Mouse (Mus musculus) lung, embryonic 15.5 days (tissue): ENCODE data around the gene Mip. TPM values are rescaled to one million over a fixed set of nuclear protein-coding genes. Genes with fewer than 3 reads are reported as not detected.

Experiments
- ATAC-seq: fragments of 200-750 bp; cut with Nextera tagmentation; 2 replicates; pipeline ENCODE4 v1.8.0; 2017; ENCODE audit warnings: moderate number of reproducible peaks, borderline replicate concordance; ENCODE audit not compliant: low FRiP score, low TSS enrichment; ENCODE audit errors: extremely low read depth
- H3K27ac ChIP-seq: fragments of 300-500 bp; sonication (generic); 2 replicates; pipeline ENCODE4 v1.5.1; 2015; ENCODE audit warnings: moderate library complexity, mild to moderate bottlenecking, inconsistent platforms
- H3K27me3 ChIP-seq: fragments of 300-500 bp; sonication (generic); 2 replicates; pipeline ENCODE4 v1.6.1; 2015; ENCODE audit warnings: inconsistent platforms
- H3K36me3 ChIP-seq: fragments of 300-500 bp; sonication (generic); 2 replicates; pipeline ENCODE4 v1.6.1; 2015; ENCODE audit warnings: inconsistent platforms
- H3K4me1 ChIP-seq: fragments of 300-500 bp; sonication (generic); 2 replicates; pipeline ENCODE4 v1.6.1; 2015; ENCODE audit warnings: inconsistent platforms
- H3K4me2 ChIP-seq: fragments of 300-500 bp; sonication (generic); 2 replicates; pipeline ENCODE4 v1.6.1; 2015; ENCODE audit warnings: inconsistent platforms, mild to moderate bottlenecking, moderate library complexity
- H3K4me3 ChIP-seq: fragments of 300-500 bp; sonication (generic); 2 replicates; pipeline ENCODE4 v1.5.1; 2015; ENCODE audit warnings: mild to moderate bottlenecking, inconsistent platforms
- H3K9ac ChIP-seq: fragments of 300-500 bp; sonication (generic); 2 replicates; pipeline ENCODE4 v1.6.1; 2015; ENCODE audit warnings: inconsistent platforms
- H3K9me3 ChIP-seq: fragments of 300-500 bp; sonication (generic); 2 replicates; pipeline ENCODE4 v1.6.1; 2016; ENCODE audit warnings: inconsistent platforms
- WGBS: fragments of 180-500 bp; shearing (Covaris S2); methylation state at CpG from one replicate; pipeline ENCODE4 v1.1.7; 2015; 5-methylcytosine and 5-hydroxymethylcytosine counted together
- polyA plus RNA-seq: library from polyadenylated mRNA; unstranded; fragments of >200 nt; fragmentation: Nextera tagmentation; extraction: Ambion mirVana; gene quantifications from 2 replicates; pipeline ENCODE4 v1.2.1, GENCODE M21; 2015

The Mip gene
- polyA plus RNA-seq, 1 experiment from 2014 or later = not detected

DNA sequence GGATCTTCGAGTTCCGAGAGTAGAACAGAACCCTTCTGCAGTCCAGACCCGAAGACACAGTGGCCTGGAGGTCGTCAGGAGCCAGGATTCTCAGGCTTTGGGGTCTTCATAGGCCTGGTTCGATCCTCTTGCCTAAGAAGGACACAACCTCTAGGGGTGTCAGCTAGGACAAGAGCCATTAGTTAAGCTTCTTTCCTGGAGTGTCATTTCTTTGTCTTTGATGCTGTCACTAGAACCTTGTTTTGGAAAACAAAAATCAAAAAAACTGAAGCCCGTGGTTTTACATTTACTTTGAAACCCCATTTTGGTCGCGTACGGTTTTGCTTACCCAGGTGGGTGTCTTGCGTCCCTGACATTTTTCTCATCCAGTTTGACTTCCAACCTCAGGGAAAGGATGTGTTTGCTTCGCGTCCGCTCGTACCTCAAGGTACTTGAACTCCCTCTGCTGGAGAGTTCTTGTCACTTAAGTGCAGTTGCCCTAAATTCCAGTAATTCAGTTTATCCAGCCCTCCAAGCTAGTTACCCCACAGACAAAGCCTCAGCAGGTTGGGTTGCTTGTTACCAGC lies 6.9 kb downstream of the Mip start:
- no peaks in the 10 kb centered on the region for H3K9me3 ChIP-seq
- no peaks in the 10 kb centered on the region for H3K27me3 ChIP-seq
- H3K9ac ChIP-seq = peak overlapping the region; percentile 69
- peak overlapping the region; percentile 96 for H3K27ac ChIP-seq
- ATAC-seq = peak; percentile 41; the same call in 1 of the 2 replicates
- peaks cover 14% of the 10 kb centered on the region for H3K4me1 ChIP-seq
- peak overlapping the region; percentile 64 for H3K4me2 ChIP-seq
- H3K4me3 ChIP-seq = peak overlapping the region; percentile 69
- H3K36me3 ChIP-seq = 0 out of 2 replicates have a peak, but pooled peaks cover 3% of the 10 kb centered on the region
- under 1% methylated on average over 14 of the region's 14 CpGs for WGBS

DNA sequence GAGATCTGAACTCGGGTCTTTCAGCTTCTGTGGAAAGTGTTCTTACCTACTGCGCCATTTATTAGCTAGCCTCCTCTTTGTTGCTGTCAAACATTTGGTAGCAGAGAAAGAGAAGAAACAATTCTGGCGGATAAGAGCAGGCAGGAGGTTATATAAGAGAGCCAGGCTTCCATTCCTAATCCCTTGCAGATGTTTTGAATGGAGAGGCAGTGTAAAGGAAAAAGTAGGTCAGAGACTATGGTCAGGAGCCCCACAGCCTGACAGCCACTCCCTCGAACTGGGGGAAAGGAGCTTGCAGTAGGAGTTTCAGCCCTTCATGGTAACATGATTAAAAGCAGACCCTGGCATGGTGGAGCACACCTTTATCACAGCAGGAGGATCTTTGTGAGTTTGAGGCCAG lies 10.7 kb downstream of the Mip start:
- H3K36me3 ChIP-seq = peaks cover 21% of the 10 kb centered on the region
- H3K9ac ChIP-seq = no peak overlapping the region
- no peak overlapping the region for H3K4me2 ChIP-seq
- H3K9me3 ChIP-seq = no peaks in the 10 kb centered on the region
- H3K4me1 ChIP-seq = peaks cover 8% of the 10 kb centered on the region
- H3K4me3 ChIP-seq = no peak overlapping the region
- no peak for ATAC-seq
- WGBS = 71% methylated on average over 4 of the region's 4 CpGs
- no peak overlapping the region for H3K27ac ChIP-seq
- no peaks in the 10 kb centered on the region for H3K27me3 ChIP-seq

DNA sequence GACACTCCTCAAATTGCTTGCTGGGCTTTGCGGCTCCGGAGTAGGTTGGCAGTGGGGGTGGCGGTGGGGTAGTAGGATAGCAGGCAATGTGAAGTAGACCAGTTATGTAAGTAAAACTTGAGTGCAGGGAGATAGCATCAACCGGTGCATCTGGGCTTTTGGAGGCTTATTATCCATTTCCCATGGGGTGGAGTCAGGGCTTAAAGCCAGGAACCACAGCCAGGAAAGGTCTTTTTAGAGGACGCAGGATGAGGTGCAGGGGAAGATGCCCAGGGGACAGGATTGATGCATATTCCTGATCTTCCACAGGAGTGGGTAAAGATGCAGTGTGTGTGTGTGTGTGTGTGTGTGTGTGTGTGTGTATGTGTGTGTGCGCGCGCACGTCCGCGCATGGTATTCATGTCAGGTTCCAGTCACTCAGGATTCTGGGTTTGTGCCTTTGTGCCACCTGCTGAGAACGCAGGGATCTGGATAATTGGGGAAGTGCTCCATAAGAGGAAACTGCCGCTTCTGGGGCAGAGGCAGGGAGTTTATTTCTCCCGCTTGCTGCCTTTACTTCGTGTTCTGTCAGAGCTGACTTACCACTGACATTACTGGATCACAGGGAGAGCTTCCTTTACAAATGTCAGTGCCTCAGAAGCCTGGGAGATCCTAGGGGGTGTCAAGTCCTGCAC lies 12.3 kb downstream of the Mip start:
- peaks cover 5% of the 10 kb centered on the region for H3K4me1 ChIP-seq
- no peak for ATAC-seq
- H3K4me3 ChIP-seq = no peak overlapping the region
- H3K9me3 ChIP-seq = no peaks in the 10 kb centered on the region
- no peak overlapping the region for H3K9ac ChIP-seq
- peaks cover 36% of the 10 kb centered on the region for H3K36me3 ChIP-seq
- no peak overlapping the region for H3K27ac ChIP-seq
- H3K27me3 ChIP-seq = no peaks in the 10 kb centered on the region
- 80% methylated on average over 15 of the region's 15 CpGs for WGBS
- H3K4me2 ChIP-seq = no peak overlapping the region

DNA sequence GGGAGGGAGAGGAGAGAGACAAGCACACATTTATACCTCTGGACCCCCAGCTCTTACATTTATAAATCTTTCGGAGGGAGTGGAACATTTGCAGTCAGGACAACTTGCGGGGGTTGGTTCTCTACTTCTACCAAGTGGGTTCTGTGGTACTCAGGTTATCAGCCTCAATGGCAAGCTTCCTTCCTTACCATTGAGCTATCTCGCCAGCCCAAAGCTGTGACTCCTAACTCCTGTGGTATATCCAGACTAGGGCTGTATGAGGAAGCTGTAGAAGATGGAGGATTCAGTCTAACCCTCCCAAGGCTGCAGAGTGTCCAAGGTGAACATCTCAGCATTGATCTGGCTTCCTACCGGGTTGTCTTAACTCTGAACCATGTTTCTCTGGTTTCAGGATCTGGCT lies 13.5 kb downstream of the Mip start:
- Histone ChIP-seq H3K9me3 (no peaks in the 10 kb centered on the region), H3K4me1 (no peaks in the 10 kb centered on the region), H3K4me3 (no peak overlapping the region), H3K4me2 (no peak overlapping the region), H3K27ac (no peak overlapping the region), H3K9ac (no peak overlapping the region), H3K36me3 (peaks cover 46% of the 10 kb centered on the region), H3K27me3 (no peaks in the 10 kb centered on the region)
- 92% methylated on average over 4 of the region's 4 CpGs for WGBS
- no peak for ATAC-seq

DNA sequence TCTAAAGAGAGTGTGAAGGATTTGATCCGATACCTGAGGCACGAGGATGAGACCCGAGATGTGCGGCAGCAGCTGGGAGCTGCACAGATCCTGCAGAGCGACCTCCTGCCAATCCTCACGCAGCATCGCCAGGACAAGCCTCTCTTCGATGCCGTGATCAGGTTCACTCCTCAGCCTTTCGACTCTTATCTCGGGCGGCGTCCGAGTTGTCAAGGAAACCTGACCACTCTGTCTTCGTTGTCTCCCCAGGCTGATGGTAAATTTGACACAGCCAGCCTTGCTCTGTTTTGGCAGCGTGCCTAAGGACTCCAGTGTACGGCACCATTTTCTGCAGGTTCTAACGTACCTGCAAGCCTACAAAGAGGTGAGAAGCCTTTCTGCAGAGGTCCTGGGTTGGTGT lies 14.5 kb downstream of the Mip start:
- Histone ChIP-seq H3K9me3 (no peaks in the 10 kb centered on the region), H3K27ac (no peak overlapping the region), H3K27me3 (no peaks in the 10 kb centered on the region), H3K4me3 (no peak overlapping the region), H3K9ac (no peak overlapping the region), H3K4me1 (no peaks in the 10 kb centered on the region), H3K4me2 (no peak overlapping the region), H3K36me3 (peaks cover 52% of the 10 kb centered on the region)
- no peak for ATAC-seq
- WGBS = 73% methylated on average over 18 of the region's 18 CpGs

DNA sequence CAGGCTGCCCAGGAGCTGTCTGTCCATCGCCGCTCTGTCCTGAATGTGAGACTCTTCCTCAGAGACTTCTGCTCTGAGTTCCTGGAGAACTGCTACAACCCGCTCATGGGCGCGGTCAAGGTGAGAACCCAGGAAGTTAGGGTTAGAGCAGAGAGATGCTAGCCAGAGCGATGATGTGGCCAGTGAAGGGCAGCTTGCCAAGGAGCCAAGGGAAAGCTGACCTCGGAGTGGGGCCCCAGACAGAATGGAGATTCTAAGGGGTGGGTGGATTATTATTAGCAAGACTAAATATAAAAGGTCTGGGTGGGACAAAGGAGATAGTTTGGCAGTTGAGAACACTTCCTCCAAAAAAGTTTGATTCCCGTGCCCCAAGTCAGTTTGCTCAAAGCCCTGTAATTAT lies 17.6 kb downstream of the Mip start:
- no peak overlapping the region for H3K4me3 ChIP-seq
- WGBS = 85% methylated on average over 8 of the region's 8 CpGs
- peaks cover 81% of the 10 kb centered on the region for H3K36me3 ChIP-seq
- no peak overlapping the region for H3K4me2 ChIP-seq
- H3K4me1 ChIP-seq = no peaks in the 10 kb centered on the region
- no peak overlapping the region for H3K9ac ChIP-seq
- H3K9me3 ChIP-seq = no peaks in the 10 kb centered on the region
- no peaks in the 10 kb centered on the region for H3K27me3 ChIP-seq
- ATAC-seq = no peak
- no peak overlapping the region for H3K27ac ChIP-seq

DNA sequence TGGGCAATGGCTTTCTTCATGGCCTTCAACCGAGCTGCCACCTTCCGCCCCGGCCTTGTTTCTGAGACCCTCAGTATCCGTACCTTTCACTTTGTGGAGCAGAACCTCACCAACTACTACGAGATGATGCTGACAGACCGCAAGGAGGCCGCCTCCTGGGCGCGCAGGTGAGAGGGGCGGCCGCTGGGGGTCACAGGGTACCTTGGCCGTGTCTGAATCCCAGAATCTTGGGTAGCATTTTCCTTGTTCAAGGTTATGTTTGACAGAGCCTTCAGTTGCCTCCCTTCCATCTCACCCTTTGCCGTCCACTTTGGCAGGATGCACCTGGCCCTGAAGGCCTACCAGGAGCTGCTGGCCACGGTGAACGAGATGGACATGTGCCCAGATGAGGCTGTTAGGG lies 18.5 kb downstream of the Mip start:
- Histone ChIP-seq H3K36me3 (peaks cover 89% of the 10 kb centered on the region), H3K27me3 (no peaks in the 10 kb centered on the region), H3K27ac (no peak overlapping the region), H3K9ac (no peak overlapping the region), H3K9me3 (no peaks in the 10 kb centered on the region), H3K4me2 (no peak overlapping the region), H3K4me1 (no peaks in the 10 kb centered on the region), H3K4me3 (no peak overlapping the region)
- WGBS = 92% methylated on average over 15 of the region's 15 CpGs
- ATAC-seq = no peak

DNA sequence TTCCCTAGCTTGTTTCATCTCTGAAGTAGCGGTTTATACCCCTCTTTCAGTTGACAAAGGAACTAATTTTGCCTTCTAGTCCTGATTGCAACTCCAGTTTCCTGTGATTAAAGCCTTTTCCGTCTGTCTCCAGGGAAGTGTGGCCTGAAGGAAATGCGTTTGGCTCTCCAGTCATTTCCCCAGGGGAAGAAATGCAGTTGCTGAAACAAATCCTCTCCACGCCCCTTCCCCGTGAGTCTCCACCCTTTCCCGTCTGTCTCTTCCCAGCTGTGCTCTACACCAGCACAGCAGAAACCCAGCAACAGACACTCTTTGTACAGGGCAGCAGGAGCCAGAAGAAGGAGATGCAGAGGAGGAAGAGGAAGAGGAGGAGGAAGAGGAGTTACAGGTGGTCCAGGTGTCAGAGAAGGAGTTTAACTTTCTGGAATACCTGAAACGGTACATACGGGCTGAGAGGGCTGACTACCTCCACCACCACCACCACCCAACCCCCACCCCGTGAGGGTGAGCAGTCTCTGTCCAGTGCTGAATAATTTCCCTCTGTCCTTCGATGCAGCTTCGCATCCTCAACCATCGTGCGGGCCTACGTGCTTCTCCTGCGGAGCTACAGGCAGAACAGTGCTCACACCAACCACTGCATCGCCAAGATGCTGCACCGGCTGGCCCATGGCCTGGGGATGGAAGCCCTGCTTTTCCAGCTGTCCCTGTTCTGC lies 21.5 kb downstream of the Mip start:
- no peaks in the 10 kb centered on the region for H3K9me3 ChIP-seq
- no peaks in the 10 kb centered on the region for H3K4me1 ChIP-seq
- peak; percentile 47; the same call in 1 of the 2 replicates for ATAC-seq
- H3K9ac ChIP-seq = no peak overlapping the region
- peak overlapping the region; percentile 2; the same call in 1 of the 2 replicates for H3K4me3 ChIP-seq
- H3K27me3 ChIP-seq = no peaks in the 10 kb centered on the region
- peak overlapping the region; percentile 28 for H3K4me2 ChIP-seq
- WGBS = 70% methylated on average over 17 of the region's 17 CpGs
- peak overlapping the region; percentile 76 for H3K27ac ChIP-seq
- H3K36me3 ChIP-seq = peaks cover 94% of the 10 kb centered on the region

DNA sequence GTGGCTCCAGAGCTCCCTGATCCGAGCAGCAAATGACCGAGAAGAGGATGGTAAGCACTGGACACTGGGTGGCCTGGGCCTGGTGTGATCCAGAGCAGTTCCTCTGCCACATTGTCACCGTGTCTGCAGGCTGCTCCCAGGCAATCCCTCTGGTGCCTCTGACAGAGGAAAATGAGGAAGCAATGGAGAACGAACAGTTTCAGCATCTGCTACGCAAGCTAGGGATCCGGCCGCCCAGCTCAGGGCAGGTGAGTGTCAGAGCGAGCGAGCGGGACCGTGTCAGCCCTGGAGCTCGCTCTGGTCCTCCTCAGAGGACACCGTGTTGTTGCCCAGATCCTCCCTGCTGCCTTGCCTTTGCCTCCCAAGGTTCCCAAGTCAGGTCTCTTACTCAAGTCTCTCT lies 24.9 kb downstream of the Mip start:
- no peaks in the 10 kb centered on the region for H3K4me1 ChIP-seq
- 93% methylated on average over 13 of the region's 13 CpGs for WGBS
- no peaks in the 10 kb centered on the region for H3K9me3 ChIP-seq
- H3K27me3 ChIP-seq = no peaks in the 10 kb centered on the region
- no peak overlapping the region for H3K4me2 ChIP-seq
- H3K36me3 ChIP-seq = peaks cover 73% of the 10 kb centered on the region
- H3K27ac ChIP-seq = no peak overlapping the region
- H3K4me3 ChIP-seq = no peak overlapping the region
- no peak overlapping the region for H3K9ac ChIP-seq
- no peak for ATAC-seq

DNA sequence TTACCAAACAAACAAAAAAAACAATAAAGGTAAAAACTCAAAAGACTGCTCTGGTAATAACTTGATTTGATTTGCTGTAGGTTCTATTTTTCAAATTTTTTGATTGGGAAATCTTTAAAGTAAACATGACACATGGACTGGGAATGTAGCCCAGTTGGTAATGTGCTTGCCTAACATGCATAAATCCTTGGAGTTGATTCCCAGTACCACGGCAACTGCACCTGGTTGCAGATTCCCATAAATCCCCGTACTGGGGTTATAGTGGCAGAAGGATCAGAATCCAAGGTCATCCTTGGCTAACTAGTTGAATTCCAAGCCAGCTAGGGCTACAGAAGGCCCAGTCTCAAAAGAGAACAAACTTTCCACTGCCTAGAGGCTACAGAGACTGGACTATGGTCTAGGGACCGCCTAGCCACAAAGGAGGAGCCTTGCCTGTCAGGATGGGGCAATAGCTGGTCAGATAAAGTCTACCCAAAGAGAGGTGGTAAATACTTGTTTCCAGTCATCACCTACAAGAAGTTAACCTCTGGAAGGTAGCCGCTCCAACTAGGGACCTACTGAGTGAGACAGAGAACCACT lies 28.1 kb downstream of the Mip start, which contains the start of gene Apon:
Gene Apon (plus strand): TSS at position 420 of the 579 bp plus-strand sequence.
- Histone ChIP-seq H3K4me2 (no peak within 1 kb of the TSS), H3K9me3 (no peaks in the 10 kb centered on the region), H3K4me3 (no peak within 1 kb of the TSS), H3K4me1 (no peaks in the 10 kb centered on the region), H3K36me3 (peaks cover 44% of the 10 kb centered on the region), H3K9ac (no peak within 1 kb of the TSS), H3K27ac (no peak within 1 kb of the TSS), H3K27me3 (no peaks in the 10 kb centered on the region)
- no peak for ATAC-seq
- 70% methylated on average over 4 of the region's 4 CpGs for WGBS

DNA sequence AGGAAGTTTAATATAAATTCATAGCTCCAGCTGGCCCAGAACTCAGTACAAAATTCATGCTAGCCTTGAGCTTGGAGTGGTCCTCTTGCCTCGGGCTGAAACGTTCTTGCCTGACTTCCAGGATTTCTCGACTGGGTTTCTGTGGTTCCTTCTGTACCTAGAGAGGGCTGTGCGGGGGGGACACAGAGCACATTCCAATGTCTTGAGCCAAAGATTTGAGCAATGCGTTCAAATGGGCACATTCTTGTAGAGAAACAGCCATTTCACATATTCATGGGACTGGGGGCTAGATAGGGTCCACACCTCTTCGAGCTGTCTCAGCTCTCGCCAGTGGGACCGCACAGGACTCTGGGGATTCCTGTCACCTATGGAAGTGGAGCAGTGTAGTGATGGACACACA lies 30.3 kb downstream of the Mip start:
- Histone ChIP-seq H3K4me2 (no peak overlapping the region), H3K9ac (no peak overlapping the region), H3K9me3 (no peaks in the 10 kb centered on the region), H3K36me3 (peaks cover 23% of the 10 kb centered on the region), H3K27me3 (no peaks in the 10 kb centered on the region), H3K27ac (no peak overlapping the region), H3K4me3 (no peak overlapping the region), H3K4me1 (no peaks in the 10 kb centered on the region)
- 75% methylated on average over 8 of the region's 8 CpGs for WGBS
- ATAC-seq = no peak

DNA sequence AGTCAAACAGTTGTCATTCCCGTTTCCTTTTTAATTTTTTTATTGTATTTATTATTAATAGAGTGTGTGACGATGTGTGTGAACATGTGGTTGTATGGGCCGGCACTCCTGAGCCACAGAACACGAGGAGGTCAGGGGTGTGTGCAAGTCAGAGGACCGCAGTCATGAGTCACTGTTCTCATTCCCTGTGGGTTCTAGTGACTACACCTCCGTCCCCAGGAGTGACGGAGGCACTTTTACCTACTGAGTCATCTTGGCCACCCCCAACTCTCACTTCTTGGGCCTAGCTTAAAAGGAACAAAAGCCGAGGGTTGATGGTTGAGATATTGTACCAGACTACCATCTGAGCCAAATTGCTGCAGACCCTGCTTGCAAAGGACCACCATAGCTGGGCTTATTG lies 30.7 kb downstream of the Mip start:
- Histone ChIP-seq H3K4me1 (no peaks in the 10 kb centered on the region), H3K27me3 (no peaks in the 10 kb centered on the region), H3K27ac (no peak overlapping the region), H3K4me2 (no peak overlapping the region), H3K9me3 (no peaks in the 10 kb centered on the region), H3K4me3 (no peak overlapping the region), H3K9ac (no peak overlapping the region), H3K36me3 (peaks cover 19% of the 10 kb centered on the region)
- ATAC-seq = no peak
- WGBS = 69% methylated on average over 8 of the region's 8 CpGs
